Mouse (Mus musculus) small intestine, adult 2 months (tissue): ENCODE measurements at regions not wholly inside any gene's neighbourhood (a gene's known extent, or its start where the extent isn't known, plus 50 kb on each side); places are given as distances from the start of the nearest gene placed in this dataset.

Experiments
- CTCF ChIP-seq: fragments of 200-500 bp; IDR thresholded peaks from 2 replicates; pipeline ENCODE4 v1.5.1; 2012; ENCODE audit warnings: low read depth, mild to moderate bottlenecking, control low read depth, inconsistent platforms, low read length, moderate library complexity, mixed read lengths; ENCODE audit not compliant: insufficient replicate concordance, insufficient read length; ENCODE audit errors: extremely low read depth
- POLR2A ChIP-seq: fragments of 200-500 bp; IDR thresholded peaks from 2 replicates; pipeline ENCODE4 v1.6.1; 2012; ENCODE audit warnings: low read depth, mild to moderate bottlenecking, control low read depth, inconsistent platforms, low read length, moderate library complexity

GRCm38 (mm10) chr12:25235071-25235470 lies 138.1 kb upstream of the Id2 start:
- TF ChIP-seq POLR2A = no peak
- no peak for TF ChIP-seq CTCF
